Mouse (Mus musculus) embryonic fibroblast, embryonic 13.5 days (primary cell): ENCODE results near the gene Serpine2.

Experiments
- CTCF ChIP-seq: IDR thresholded peaks from 2 replicates; pipeline ENCODE4 v1.5.1; 2011; ENCODE audit warnings: mild to moderate bottlenecking, control low read depth, low read length, moderate library complexity, borderline replicate concordance; ENCODE audit not compliant: insufficient read depth
- POLR2A ChIP-seq: IDR thresholded peaks from 2 replicates; pipeline ENCODE4 v1.6.1; 2011; ENCODE audit warnings: low read depth, mild to moderate bottlenecking, control low read depth, low read length, moderate library complexity

- TF ChIP-seq CTCF (no peak), POLR2A (no peak)
Measured at GRCm38 (mm10) chr1:79755376-79755775, 105.6 kb downstream of the Serpine2 start.
